24 mouse cellular contexts compared by ENCODE assay signal in the genomic region with DNA sequence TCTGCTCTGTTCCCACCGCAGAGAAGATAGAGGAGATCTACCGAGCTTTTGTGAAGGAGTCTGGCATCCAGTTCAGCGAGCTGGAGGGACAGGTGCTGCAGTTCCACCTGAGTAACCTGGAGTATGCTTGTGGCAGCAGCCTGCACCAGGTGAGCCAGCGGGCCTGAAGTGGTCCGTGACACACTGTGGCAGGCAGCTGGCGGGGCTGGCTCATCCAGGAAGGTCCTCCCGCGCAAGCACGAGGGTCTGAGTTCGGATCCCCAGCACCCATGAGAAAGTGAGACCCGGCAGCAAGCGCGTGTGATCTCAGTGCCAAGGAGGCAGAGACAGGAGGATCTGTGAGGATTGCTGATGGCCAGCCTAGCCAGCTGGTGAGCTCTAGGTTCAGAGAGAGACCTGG. TPM values are rescaled to one million over a fixed set of nuclear protein-coding genes. Genes with fewer than 3 reads are reported as not detected.
A peak's percentile ranks its signal among the peaks of the same experiment; 100 is the strongest.
DNase-seq lines count a peak whose midpoint lies in the region; ATAC-seq and TF ChIP-seq lines count a peak whose summit lies in the region.
"Had no signal": no experiment of that assay in that cellular context is flagged by ENCODE, and none has a peak within 500 bp of the region (broad histone marks: within the 10 kb centered on the region; RNA-seq: fewer than 3 reads in every experiment).

No protein-coding gene starts in this region.

- no peaks in the 10 kb centered on the region for H3K9me3 ChIP-seq in limb, embryonic 15.5 days
- H3K9me3 ChIP-seq in limb, embryonic 10.5 days (replicated peaks) = no peaks in the 10 kb centered on the region
- no peaks in the 10 kb centered on the region for H3K9me3 ChIP-seq in liver, postnatal 0 days (ENCODE audit: low read length)
- H3K9me3 ChIP-seq: embryonic facial prominence, embryonic 10.5 days; embryonic facial prominence, embryonic 12.5 days; forebrain, embryonic 13.5 days; forebrain, embryonic 15.5 days; G1E had no signal

- intact Hi-C loops in heart, postnatal 10 days (cut with DNase I) = no loop called here

- H3K4me2 ChIP-seq in limb, embryonic 15.5 days = no peak overlapping the region
- H3K4me2 ChIP-seq in liver, postnatal 0 days (ENCODE audit: low read depth, low read length) = no peak overlapping the region
- H3K4me2 ChIP-seq: embryonic facial prominence, embryonic 12.5 days; forebrain, embryonic 13.5 days; forebrain, embryonic 15.5 days had no signal

- peaks cover 5% of the 10 kb centered on the region; the same call in 1 of the 2 replicates for H3K4me1 ChIP-seq in limb, embryonic 15.5 days
- peaks cover 4% of the 10 kb centered on the region; the same call in 1 of the 2 replicates for H3K4me1 ChIP-seq in limb, embryonic 10.5 days
- no peaks in the 10 kb centered on the region for H3K4me1 ChIP-seq in liver, postnatal 0 days (ENCODE audit: insufficient read depth)
- H3K4me1 ChIP-seq: embryonic facial prominence, embryonic 10.5 days; embryonic facial prominence, embryonic 12.5 days; forebrain, embryonic 13.5 days; forebrain, embryonic 15.5 days had no signal

- no peak for TF ChIP-seq EP300 in liver, postnatal 0 days (IDR thresholded peaks at IDR 0.05; ENCODE audit: low read depth)

- H3K27me3 ChIP-seq in limb, embryonic 15.5 days = no peaks in the 10 kb centered on the region
- H3K27me3 ChIP-seq in limb, embryonic 10.5 days (ENCODE audit: low read depth, poor library complexity, severe bottlenecking) = no peaks in the 10 kb centered on the region
- no peaks in the 10 kb centered on the region for H3K27me3 ChIP-seq in liver, postnatal 0 days (ENCODE audit: insufficient read depth, low read length)
- H3K27me3 ChIP-seq: CH12.LX; embryonic facial prominence, embryonic 12.5 days; forebrain, embryonic 13.5 days; forebrain, embryonic 15.5 days; Patski had no signal

- H3K36me3 ChIP-seq in limb, embryonic 15.5 days = peaks cover 48% of the 10 kb centered on the region
- peaks cover 24% of the 10 kb centered on the region for H3K36me3 ChIP-seq in limb, embryonic 10.5 days
- H3K36me3 ChIP-seq in liver, postnatal 0 days (replicated peaks; ENCODE audit: insufficient read depth, low read length) = peaks cover 16% of the 10 kb centered on the region

- 94% methylated on average over 13 of the region's 13 CpGs for WGBS in limb, embryonic 15.5 days
- 96% methylated on average over 13 of the region's 13 CpGs for WGBS in limb, embryonic 10.5 days
- 91% methylated on average over 13 of the region's 13 CpGs for WGBS in liver, postnatal 0 days (ENCODE audit: insufficient replicate concordance)

- TF ChIP-seq CTCF in liver, postnatal 0 days (IDR thresholded peaks at IDR 0.05; ENCODE audit: low read depth) = no peak

- 0 out of 2 replicates have a peak overlapping the region, but pooled peaks have one; percentile 5 for H3K9ac ChIP-seq in limb, embryonic 15.5 days
- H3K9ac ChIP-seq in liver, postnatal 0 days (replicated peaks) = no peak overlapping the region
- H3K9ac ChIP-seq: embryonic facial prominence, embryonic 12.5 days; forebrain, embryonic 13.5 days; forebrain, embryonic 15.5 days had no signal

- H3K4me3 ChIP-seq in limb, embryonic 15.5 days = no peak overlapping the region
- H3K4me3 ChIP-seq in limb, embryonic 10.5 days = no peak overlapping the region
- no peak overlapping the region for H3K4me3 ChIP-seq in liver, postnatal 0 days (ENCODE audit: low read depth, low read length)
- H3K4me3 ChIP-seq: embryonic facial prominence, embryonic 10.5 days; embryonic facial prominence, embryonic 12.5 days; forebrain, embryonic 13.5 days; forebrain, embryonic 15.5 days had no signal

- ATAC-seq in limb, embryonic 15.5 days (ENCODE audit: insufficient number of reproducible peaks, low FRiP score, low TSS enrichment, low read depth) = no peak
- ATAC-seq in liver, postnatal 0 days = no peak
- ATAC-seq: activated CD4-positive, CD25-positive, alpha-beta regulatory T cell, adult 4 months; CD4-positive, CD25-positive, alpha-beta regulatory T cell, adult 4 months; forebrain, embryonic 13.5 days; forebrain, embryonic 15.5 days; Patski had no signal

- peak; percentile 58 for DNase-seq in heart, adult 11 months
- no peak for DNase-seq in heart, postnatal 10 days
- DNase-seq in limb, embryonic 10.5 days (ENCODE audit: low spot score) = no peak
- peak; percentile 11 for DNase-seq in liver, postnatal 0 days
- DNase-seq in liver = no peak
- DNase-seq: adrenal gland, adult 8-10 months; adrenal gland, postnatal 14 days; adrenal gland, postnatal 36 days; B cell, adult 2 months; cerebellum, adult 11-12 months; cerebellum, adult 2 months; cerebellum, adult 9-10 months; cerebellum, postnatal 10 days; cerebellum, postnatal 25 days had no signal

- no peak overlapping the region for H3K27ac ChIP-seq in limb, embryonic 15.5 days
- H3K27ac ChIP-seq in limb, embryonic 10.5 days = no peak overlapping the region
- no peak overlapping the region for H3K27ac ChIP-seq in liver, postnatal 0 days (ENCODE audit: low read depth)
- H3K27ac ChIP-seq: embryonic facial prominence, embryonic 10.5 days; embryonic facial prominence, embryonic 12.5 days; forebrain, embryonic 13.5 days; forebrain, embryonic 15.5 days had no signal

RNA-seq across cellular contexts. Expression of a gene that starts 27.3 kb away (rescaled TPM):
- 10 to 100 TPM in 1 of 2 experiments, 1 to 10 TPM in 1; 8.1 to 10.0 TPM for total RNA-seq in heart, postnatal 10 days (2021)
- polyA plus RNA-seq in limb, embryonic 15.5 days (2015; fragmentation: Nextera tagmentation; extraction: Ambion mirVana) = 15.5 and 16.4 TPM in 2 replicates
- 24.9 and 30.9 TPM in 2 replicates for polyA plus RNA-seq in limb, embryonic 10.5 days (2016; fragmentation: Nextera tagmentation; extraction: Ambion mirVana)
- polyA plus RNA-seq in liver, postnatal 0 days (2015; fragmentation: Nextera tagmentation; extraction: Ambion mirVana) = 26.7 and 28.4 TPM in 2 replicates

RNA-seq across cellular contexts. Expression of a gene that starts 28.6 kb away (rescaled TPM):
- 1 to 10 TPM; 8.3 to 9.4 TPM for total RNA-seq in heart, postnatal 10 days (2021)
- 12.9 and 14.3 TPM in 2 replicates for polyA plus RNA-seq in limb, embryonic 15.5 days (2015; fragmentation: Nextera tagmentation; extraction: Ambion mirVana)
- 8.6 and 11.2 TPM in 2 replicates for polyA plus RNA-seq in limb, embryonic 10.5 days (2016; fragmentation: Nextera tagmentation; extraction: Ambion mirVana)
- polyA plus RNA-seq in liver, postnatal 0 days (2015; fragmentation: Nextera tagmentation; extraction: Ambion mirVana) = 4.0 and 4.6 TPM in 2 replicates

RNA-seq across cellular contexts. Expression of a gene that starts 34.1 kb away (rescaled TPM):
- 10 to 100 TPM; 57.4 to 59.4 TPM for total RNA-seq in heart, postnatal 10 days (2021)
- polyA plus RNA-seq in limb, embryonic 15.5 days (2015; fragmentation: Nextera tagmentation; extraction: Ambion mirVana) = 236 and 267 TPM in 2 replicates
- polyA plus RNA-seq in limb, embryonic 10.5 days (2016; fragmentation: Nextera tagmentation; extraction: Ambion mirVana) = 299 and 332 TPM in 2 replicates
- polyA plus RNA-seq in liver, postnatal 0 days (2015; fragmentation: Nextera tagmentation; extraction: Ambion mirVana) = 285 and 302 TPM in 2 replicates

RNA-seq across cellular contexts. Expression of a gene that starts 50.6 kb away (rescaled TPM):
- total RNA-seq in heart, postnatal 10 days (2021) = 10 to 100 TPM; 15.3 to 23.4 TPM
- 3.9 and 4.4 TPM in 2 replicates for polyA plus RNA-seq in limb, embryonic 15.5 days (2015; fragmentation: Nextera tagmentation; extraction: Ambion mirVana)
- 0.45 and 0.61 TPM in 2 replicates for polyA plus RNA-seq in limb, embryonic 10.5 days (2016; fragmentation: Nextera tagmentation; extraction: Ambion mirVana)
- 4.3 and 6.3 TPM in 2 replicates for polyA plus RNA-seq in liver, postnatal 0 days (2015; fragmentation: Nextera tagmentation; extraction: Ambion mirVana)
- total RNA-seq: CH12.LX had no signal

RNA-seq across cellular contexts. Expression of a gene that starts 57.2 kb away (rescaled TPM):
- 1 to 10 TPM; 5.0 to 5.6 TPM for total RNA-seq in heart, postnatal 10 days (2021)
- 3.8 and 4.1 TPM in 2 replicates for polyA plus RNA-seq in limb, embryonic 15.5 days (2015; fragmentation: Nextera tagmentation; extraction: Ambion mirVana)
- polyA plus RNA-seq in limb, embryonic 10.5 days (2016; fragmentation: Nextera tagmentation; extraction: Ambion mirVana) = 2.3 and 2.5 TPM in 2 replicates
- 0.95 TPM in 2 replicates for polyA plus RNA-seq in liver, postnatal 0 days (2015; fragmentation: Nextera tagmentation; extraction: Ambion mirVana)
- total RNA-seq: CH12.LX had no signal
- polyA plus RNA-seq: G1E had no signal

Comparison
In these comparisons a context has a peak if more than half of its experiments do, and no peak if none do; other contexts are left out.
1. DNase-seq: peak in heart, adult 11 months (single experiment) and liver, postnatal 0 days (single experiment); none in heart, postnatal 10 days (0 of 2), limb, embryonic 10.5 days (single experiment) and liver (single experiment).